Mouse (Mus musculus) embryonic facial prominence, embryonic 12.5 days (tissue): Measurements from ENCODE around the gene Mthfd2. TPM values are rescaled to one million over a fixed set of nuclear protein-coding genes. Genes with fewer than 3 reads are reported as not detected.

Experiments used
- ATAC-seq: fragments of 200-750 bp; cut with Nextera tagmentation; 2 replicates; pipeline ENCODE4 v1.8.0; 2017; ENCODE audit not compliant: insufficient number of reproducible peaks, insufficient read depth, low FRiP score, low TSS enrichment
- H3K27ac ChIP-seq: fragments of 300-500 bp; sonication (generic); 2 replicates; pipeline ENCODE4 v1.5.1; 2016; ENCODE audit warnings: mild to moderate bottlenecking
- H3K27me3 ChIP-seq: fragments of 300-500 bp; sonication (generic); 2 replicates; pipeline ENCODE4 v1.6.1; 2016; ENCODE audit warnings: mild to moderate bottlenecking, moderate library complexity
- H3K36me3 ChIP-seq: fragments of 300-500 bp; sonication (generic); 2 replicates; pipeline ENCODE4 v1.6.1; 2016; ENCODE audit warnings: mild to moderate bottlenecking
- H3K4me1 ChIP-seq: fragments of 300-500 bp; sonication (generic); 2 replicates; pipeline ENCODE4 v1.6.1; 2016
- H3K4me2 ChIP-seq: fragments of 300-500 bp; sonication (generic); replicated peaks from 2 replicates; pipeline ENCODE4 v1.6.1; 2016; ENCODE audit warnings: mild to moderate bottlenecking, moderate library complexity
- H3K4me3 ChIP-seq: fragments of 300-500 bp; sonication (generic); 2 replicates; pipeline ENCODE4 v1.5.1; 2016; ENCODE audit warnings: mild to moderate bottlenecking
- H3K9ac ChIP-seq: fragments of 300-500 bp; sonication (generic); 2 replicates; pipeline ENCODE4 v1.6.1; 2016; ENCODE audit warnings: mild to moderate bottlenecking, moderate library complexity
- H3K9me3 ChIP-seq: fragments of 300-500 bp; sonication (generic); 2 replicates; pipeline ENCODE4 v1.6.1; 2016; ENCODE audit warnings: mild to moderate bottlenecking, moderate library complexity
- WGBS: fragments of 180-500 bp; shearing (Covaris S2); methylation state at CpG from one replicate; pipeline ENCODE4 v1.1.7; 2016; 5-methylcytosine and 5-hydroxymethylcytosine counted together
- polyA plus RNA-seq: library from polyadenylated mRNA; unstranded; fragments of >200 nt; fragmentation: Nextera tagmentation; extraction: Ambion mirVana; gene quantifications from 2 replicates; pipeline ENCODE4 v1.2.1, GENCODE M21; 2016

The Mthfd2 gene
- polyA plus RNA-seq, 1 experiment from 2014 or later: 39.7 TPM

- Histone ChIP-seq H3K4me3 (no peak overlapping the region), H3K4me2 (no peak overlapping the region), H3K9me3 (no peaks in the 10 kb centered on the region), H3K36me3 (peaks cover 8% of the 10 kb centered on the region; the same call in 1 of the 2 replicates), H3K27ac (no peak overlapping the region), H3K27me3 (no peaks in the 10 kb centered on the region), H3K9ac (no peak overlapping the region), H3K4me1 (no peaks in the 10 kb centered on the region)
- no peak for ATAC-seq
- WGBS: 84% methylated on average over 2 of the region's 2 CpGs
Measured at GRCm38 (mm10) chr6:83301294-83301693, 24.4 kb downstream of the Mthfd2 start.

GRCm38 (mm10) chr6:83300447-83301229 lies 25.1 kb downstream of the Mthfd2 start:
- Histone ChIP-seq H3K9me3 (no peaks in the 10 kb centered on the region), H3K4me1 (no peaks in the 10 kb centered on the region), H3K36me3 (peaks cover 4% of the 10 kb centered on the region; the same call in 1 of the 2 replicates), H3K27me3 (no peaks in the 10 kb centered on the region), H3K27ac (no peak overlapping the region), H3K9ac (no peak overlapping the region), H3K4me3 (no peak overlapping the region), H3K4me2 (no peak overlapping the region)
- WGBS: 85% methylated on average over 7 of the region's 7 CpGs
- no peak for ATAC-seq

- Histone ChIP-seq H3K4me1 (no peaks in the 10 kb centered on the region), H3K27me3 (no peaks in the 10 kb centered on the region), H3K36me3 (no peaks in the 10 kb centered on the region), H3K4me2 (no peak overlapping the region), H3K4me3 (no peak overlapping the region), H3K27ac (no peak overlapping the region), H3K9ac (no peak overlapping the region), H3K9me3 (peaks cover 4% of the 10 kb centered on the region; the same call in 1 of the 2 replicates)
- 78% methylated on average over 8 of the region's 8 CpGs for WGBS
- ATAC-seq: no peak
Measured at GRCm38 (mm10) chr6:83280256-83280955, 45.3 kb downstream of the Mthfd2 start.

- Histone ChIP-seq H3K4me3 (no peak overlapping the region), H3K27me3 (no peaks in the 10 kb centered on the region), H3K9me3 (peaks cover 4% of the 10 kb centered on the region; the same call in 1 of the 2 replicates), H3K4me1 (no peaks in the 10 kb centered on the region), H3K27ac (no peak overlapping the region), H3K4me2 (no peak overlapping the region), H3K36me3 (no peaks in the 10 kb centered on the region), H3K9ac (no peak overlapping the region)
- no peak for ATAC-seq
- 21% methylated on average over 2 of the region's 2 CpGs for WGBS
Measured at GRCm38 (mm10) chr6:83278881-83279280, 46.8 kb downstream of the Mthfd2 start.

- H3K27ac ChIP-seq: no peak overlapping the region
- H3K9me3 ChIP-seq: peaks cover 4% of the 10 kb centered on the region; the same call in 1 of the 2 replicates
- no peak overlapping the region for H3K4me2 ChIP-seq
- H3K9ac ChIP-seq: no peak overlapping the region
- no peaks in the 10 kb centered on the region for H3K4me1 ChIP-seq
- WGBS: 68% methylated on average over 13 of the region's 13 CpGs
- no peaks in the 10 kb centered on the region for H3K36me3 ChIP-seq
- H3K4me3 ChIP-seq: no peak overlapping the region
- H3K27me3 ChIP-seq: no peaks in the 10 kb centered on the region
- no peak for ATAC-seq
Measured at GRCm38 (mm10) chr6:83277151-83277550, 48.6 kb downstream of the Mthfd2 start.

- H3K4me2 ChIP-seq: no peak overlapping the region
- 85% methylated on average over 11 of the region's 11 CpGs for WGBS
- H3K36me3 ChIP-seq: no peaks in the 10 kb centered on the region
- no peak overlapping the region for H3K4me3 ChIP-seq
- H3K9me3 ChIP-seq: peaks cover 2% of the 10 kb centered on the region; the same call in 1 of the 2 replicates
- no peaks in the 10 kb centered on the region for H3K27me3 ChIP-seq
- no peak overlapping the region for H3K9ac ChIP-seq
- H3K4me1 ChIP-seq: 0 out of 2 replicates have a peak, but pooled peaks cover under 1% of the 10 kb centered on the region
- no peak for ATAC-seq
- no peak overlapping the region for H3K27ac ChIP-seq
Measured at GRCm38 (mm10) chr6:83273733-83274132, 52.0 kb downstream of the Mthfd2 start.

- Histone ChIP-seq H3K27ac (peak overlapping the region; percentile 69), H3K36me3 (no peaks in the 10 kb centered on the region), H3K4me1 (peaks cover 6% of the 10 kb centered on the region; the same call in 1 of the 2 replicates), H3K4me3 (peak overlapping the region; percentile 50), H3K9ac (peak overlapping the region; percentile 49), H3K27me3 (no peaks in the 10 kb centered on the region), H3K4me2 (peak overlapping the region; percentile 54), H3K9me3 (no peaks in the 10 kb centered on the region)
- ATAC-seq: peak; percentile 92
- WGBS: 2% methylated on average over 28 of the region's 28 CpGs
Measured at GRCm38 (mm10) chr6:83268144-83269010, 57.3 kb downstream of the Mthfd2 start.

GRCm38 (mm10) chr6:83267616-83268015 lies 58.1 kb downstream of the Mthfd2 start:
- Histone ChIP-seq H3K9ac (no peak overlapping the region), H3K9me3 (no peaks in the 10 kb centered on the region), H3K4me1 (peaks cover 6% of the 10 kb centered on the region; the same call in 1 of the 2 replicates), H3K27ac (no peak overlapping the region), H3K36me3 (no peaks in the 10 kb centered on the region), H3K4me2 (peak overlapping the region; percentile 54), H3K27me3 (no peaks in the 10 kb centered on the region), H3K4me3 (0 out of 2 replicates have a peak overlapping the region, but pooled peaks have one; percentile 9)
- 69% methylated on average over 4 of the region's 4 CpGs for WGBS
- no peak for ATAC-seq

GRCm38 (mm10) chr6:83265653-83266052 lies 60.1 kb downstream of the Mthfd2 start:
- no peak for ATAC-seq
- H3K4me2 ChIP-seq: no peak overlapping the region
- WGBS: 73% methylated on average over 4 of the region's 4 CpGs

GRCm38 (mm10) chr6:83265253-83265652 lies 60.5 kb downstream of the Mthfd2 start:
- Histone ChIP-seq H3K27ac (no peak overlapping the region), H3K9me3 (no peaks in the 10 kb centered on the region), H3K36me3 (no peaks in the 10 kb centered on the region), H3K4me2 (no peak overlapping the region), H3K4me1 (peaks cover 6% of the 10 kb centered on the region; the same call in 1 of the 2 replicates), H3K9ac (no peak overlapping the region), H3K4me3 (no peak overlapping the region), H3K27me3 (no peaks in the 10 kb centered on the region; the same call in 1 of the 2 replicates)
- ATAC-seq: no peak

More at GRCm38 (mm10) chr6:83265653-83266052, 60.1 kb downstream of the Mthfd2 start:
- H3K36me3 ChIP-seq: no peaks in the 10 kb centered on the region
- H3K27me3 ChIP-seq: no peaks in the 10 kb centered on the region; the same call in 1 of the 2 replicates
- peaks cover 6% of the 10 kb centered on the region; the same call in 1 of the 2 replicates for H3K4me1 ChIP-seq
- no peaks in the 10 kb centered on the region for H3K9me3 ChIP-seq
- H3K4me3 ChIP-seq: no peak overlapping the region
- no peak overlapping the region for H3K27ac ChIP-seq
- no peak overlapping the region for H3K9ac ChIP-seq

- peaks cover 6% of the 10 kb centered on the region; the same call in 1 of the 2 replicates for H3K4me1 ChIP-seq
- H3K4me3 ChIP-seq: no peak overlapping the region
- WGBS: 81% methylated on average over 1 of the region's 1 CpGs
- ATAC-seq: no peak
- no peak overlapping the region for H3K9ac ChIP-seq
- H3K27ac ChIP-seq: no peak overlapping the region
- H3K27me3 ChIP-seq: no peaks in the 10 kb centered on the region; the same call in 1 of the 2 replicates
- H3K36me3 ChIP-seq: no peaks in the 10 kb centered on the region
- no peak overlapping the region for H3K4me2 ChIP-seq
- H3K9me3 ChIP-seq: no peaks in the 10 kb centered on the region
Measured at GRCm38 (mm10) chr6:83264516-83264915, 61.2 kb downstream of the Mthfd2 start.
